Mouse (Mus musculus) testis, adult 2 months (tissue): ENCODE measurements around the gene Tssc4.

Experiments used
- CTCF ChIP-seq: fragments of 200-500 bp; IDR thresholded peaks from 2 replicates; pipeline ENCODE4 v1.5.1; 2012; ENCODE audit warnings: low read depth, mild to moderate bottlenecking, inconsistent platforms, low read length, moderate library complexity; ENCODE audit not compliant: control insufficient read depth, insufficient read depth, insufficient replicate concordance
- POLR2A ChIP-seq: fragments of 200-500 bp; IDR thresholded peaks from 2 replicates; pipeline ENCODE4 v1.6.1; 2012; ENCODE audit warnings: low read depth, mild to moderate bottlenecking, inconsistent platforms, low read length, moderate library complexity; ENCODE audit not compliant: control insufficient read depth

- TF ChIP-seq CTCF = 0 out of 2 replicates have a peak, but pooled peaks have one; percentile 10
- no peak for TF ChIP-seq POLR2A
These were observed 4.0 kb downstream of the Tssc4 start for GRCm38 (mm10) chr7:143073086-143073485.
